Mouse (Mus musculus) olfactory bulb, adult 2 months (tissue): ENCODE measurements around the gene Cdk15.

Experiments used
- CTCF ChIP-seq: fragments of 200-500 bp; IDR thresholded peaks from 2 replicates; pipeline ENCODE4 v1.5.1; 2012; ENCODE audit warnings: low read depth, mild to moderate bottlenecking, low read length, moderate library complexity; ENCODE audit not compliant: insufficient read depth
- POLR2A ChIP-seq: fragments of 200-500 bp; IDR thresholded peaks from 2 replicates; pipeline ENCODE4 v1.6.1; 2012; ENCODE audit warnings: mild to moderate bottlenecking, low read depth, low read length, moderate library complexity; ENCODE audit not compliant: insufficient read depth

GRCm38 (mm10) chr1:59333860-59334561 lies 77.3 kb downstream of the Cdk15 start:
- TF ChIP-seq CTCF (no peak), POLR2A (no peak)
